Mouse (Mus musculus) thymus, adult 2 months (tissue): ENCODE data around the gene Slc23a2.

Source experiments
- CTCF ChIP-seq: fragments of 200-500 bp; IDR thresholded peaks from 2 replicates; pipeline ENCODE4 v1.5.1; 2012; ENCODE audit warnings: mild to moderate bottlenecking, control low read depth, low read length, moderate library complexity, borderline replicate concordance; ENCODE audit not compliant: control insufficient read depth, poor library complexity, insufficient read depth; ENCODE audit errors: extremely low read depth
- POLR2A ChIP-seq: fragments of 200-500 bp; IDR thresholded peaks from 2 replicates; pipeline ENCODE4 v1.6.1; 2012; ENCODE audit warnings: mild to moderate bottlenecking, low read length, control low read depth, moderate library complexity; ENCODE audit not compliant: control insufficient read depth, poor library complexity, insufficient read depth; ENCODE audit errors: extremely low read depth

- TF ChIP-seq CTCF, result no peak
- no peak for TF ChIP-seq POLR2A
Observed at GRCm38 (mm10) chr2:132140536-132140935, 4.4 kb downstream of the Slc23a2 start.
